Mouse (Mus musculus) CH12.LX (cell line): Measurements from ENCODE around the gene Ostn. TPM values are rescaled to one million over a fixed set of nuclear protein-coding genes. Genes with fewer than 3 reads are reported as not detected.
A peak's percentile ranks its signal among the peaks of the same experiment; 100 is the strongest.

Experiments used
- DNase-seq: peaks from one replicate; pipeline ENCODE4 v3.0.0-alpha.2; 2013; ENCODE audit errors: extremely low read depth
- H3K27ac ChIP-seq: 2 replicates; pipeline ENCODE4 v1.5.1; 2012; ENCODE audit warnings: low read depth, mild to moderate bottlenecking, control low read depth, moderate library complexity; ENCODE audit not compliant: insufficient read depth
- H3K27me3 ChIP-seq: replicated peaks from 2 replicates; pipeline ENCODE3; 2012; ENCODE audit warnings: inconsistent platforms
- H3K36me3 ChIP-seq, 2 experiments: replicated peaks in 1 of 2; 2 replicates each; pipeline versions ENCODE3 to v1.6.1; 2012; ENCODE audit warnings: inconsistent platforms in 1 of 2, low read length in 1 of 2, mild to moderate bottlenecking in 1 of 2, mixed read lengths in 1 of 2, moderate library complexity in 1 of 2; ENCODE audit not compliant: control insufficient read depth in 1 of 2, insufficient read depth in 1 of 2
- H3K4me1 ChIP-seq, 2 experiments: 2 replicates each; pipeline ENCODE4 v1.6.1; 2012; ENCODE audit warnings: inconsistent platforms in 1 of 2, moderate library complexity in 1 of 2; ENCODE audit not compliant: insufficient read depth in 2 of 2, control insufficient read depth in 1 of 2
- H3K4me2 ChIP-seq: 2 replicates; pipeline ENCODE4 v1.6.1; 2012; ENCODE audit warnings: low read depth, mild to moderate bottlenecking, control low read depth; ENCODE audit not compliant: poor library complexity, insufficient read depth, severe bottlenecking
- H3K4me3 ChIP-seq, 3 experiments: fragments of 150-350 bp in 1 of 3; sonication (generic) in 1 of 3; replicated peaks in 1 of 3; 2 replicates each; pipeline versions ENCODE3 to v1.5.1; 2011 to 2012; ENCODE audit warnings: low read depth in 2 of 3, low read length in 2 of 3, mild to moderate bottlenecking in 2 of 3, moderate library complexity in 2 of 3, control low read depth in 1 of 3, improper control_type of control experiment in 1 of 3, inconsistent platforms in 1 of 3, mixed read lengths in 1 of 3; ENCODE audit not compliant: poor library complexity in 1 of 3
- H3K79me2 ChIP-seq: replicated peaks from 2 replicates; pipeline ENCODE4 v1.6.1; 2012; ENCODE audit warnings: mild to moderate bottlenecking, moderate library complexity; ENCODE audit not compliant: control insufficient read depth, poor library complexity, insufficient read depth, severe bottlenecking; ENCODE audit errors: extremely low read depth
- H3K9ac ChIP-seq: 2 replicates; pipeline ENCODE4 v1.6.1; 2012; ENCODE audit warnings: low read depth, mild to moderate bottlenecking, control low read depth, moderate library complexity; ENCODE audit not compliant: insufficient read depth
- H3K9me3 ChIP-seq: replicated peaks from 2 replicates; pipeline ENCODE3; 2012; ENCODE audit warnings: low read length, inconsistent platforms, mixed read lengths
- BHLHE40 ChIP-seq: IDR thresholded peaks from 2 replicates; pipeline ENCODE4 v1.6.1; 2011; ENCODE audit warnings: mild to moderate bottlenecking, low read depth, low read length, improper control_type of control experiment
- CHD2 ChIP-seq: IDR thresholded peaks from 2 replicates; pipeline ENCODE4 v1.6.1; 2011; ENCODE audit warnings: low read length, improper control_type of control experiment
- CTCF ChIP-seq, 2 experiments: IDR thresholded peaks in 1 of 2; conservative IDR thresholded peaks in 1 of 2; 2 replicates each; pipeline ENCODE4 v1.5.1; 2011 to 2012; ENCODE audit warnings: low read depth in 2 of 2, low read length in 2 of 2, improper control_type of control experiment in 1 of 2, inconsistent platforms in 1 of 2, mild to moderate bottlenecking in 1 of 2, moderate library complexity in 1 of 2
- ELF1 ChIP-seq: IDR thresholded peaks from 2 replicates; pipeline ENCODE4 v1.6.1; 2014; ENCODE audit warnings: low read depth, mild to moderate bottlenecking, inconsistent platforms, low read length, improper control_type of control experiment
- EP300 ChIP-seq: IDR thresholded peaks from 2 replicates; pipeline ENCODE4 v1.6.1; 2011; ENCODE audit warnings: low read length, improper control_type of control experiment
- ETS1 ChIP-seq: conservative IDR thresholded peaks from 2 replicates; pipeline ENCODE4 v1.6.1; 2012; ENCODE audit warnings: low read depth, mild to moderate bottlenecking, inconsistent platforms, low read length, improper control_type of control experiment, moderate library complexity
- GABPA ChIP-seq: IDR thresholded peaks from 2 replicates; pipeline ENCODE4 v1.6.1; 2012; ENCODE audit warnings: low read depth, low read length, improper control_type of control experiment, inconsistent platforms; ENCODE audit not compliant: insufficient replicate concordance
- HCFC1 ChIP-seq: IDR thresholded peaks from 2 replicates; pipeline ENCODE4 v1.6.1; 2012; ENCODE audit warnings: low read depth, mild to moderate bottlenecking, inconsistent platforms, low read length, improper control_type of control experiment
- IRF4 ChIP-seq: IDR thresholded peaks from 2 replicates; pipeline ENCODE4 v1.6.1; 2014; ENCODE audit warnings: low read depth, mild to moderate bottlenecking, inconsistent platforms, low read length, improper control_type of control experiment
- JUN ChIP-seq: IDR thresholded peaks from 2 replicates; pipeline ENCODE4 v1.6.1; 2011; ENCODE audit warnings: low read depth, mild to moderate bottlenecking, low read length, improper control_type of control experiment, moderate library complexity; ENCODE audit not compliant: insufficient read depth
- JUND ChIP-seq: conservative IDR thresholded peaks from 2 replicates; pipeline ENCODE4 v1.6.1; 2011; ENCODE audit warnings: low read depth, low read length, improper control_type of control experiment
- KAT2A ChIP-seq: IDR thresholded peaks from 2 replicates; pipeline ENCODE4 v1.6.1; 2012; ENCODE audit warnings: low read length, improper control_type of control experiment, inconsistent platforms; ENCODE audit not compliant: insufficient replicate concordance
- MAFK ChIP-seq: IDR thresholded peaks from 2 replicates; pipeline ENCODE4 v1.6.1; 2011; ENCODE audit warnings: low read length, improper control_type of control experiment; ENCODE audit not compliant: insufficient replicate concordance
- MAX ChIP-seq: IDR thresholded peaks from 2 replicates; pipeline ENCODE4 v1.6.1; 2011; ENCODE audit warnings: low read length, improper control_type of control experiment
- MAZ ChIP-seq: IDR thresholded peaks from 2 replicates; pipeline ENCODE4 v1.6.1; 2012; ENCODE audit warnings: low read depth, mild to moderate bottlenecking, inconsistent platforms, low read length, improper control_type of control experiment, moderate library complexity
- MEF2A ChIP-seq: IDR thresholded peaks from 2 replicates; pipeline ENCODE4 v1.6.1; 2014; ENCODE audit warnings: low read depth, mild to moderate bottlenecking, inconsistent platforms, low read length, improper control_type of control experiment, borderline replicate concordance
- MXI1 ChIP-seq: IDR thresholded peaks from 2 replicates; pipeline ENCODE4 v1.6.1; 2011; ENCODE audit warnings: mild to moderate bottlenecking, low read depth, low read length, improper control_type of control experiment
- MYC ChIP-seq: IDR thresholded peaks from 2 replicates; pipeline ENCODE4 v1.6.1; 2011; ENCODE audit warnings: low read depth, mild to moderate bottlenecking, improper control_type of control experiment, low read length
- NELFE ChIP-seq: IDR thresholded peaks from 2 replicates; pipeline ENCODE4 v1.6.1; 2011; ENCODE audit warnings: low read depth, low read length, improper control_type of control experiment
- NRF1 ChIP-seq: IDR thresholded peaks from 2 replicates; pipeline ENCODE4 v1.6.1; 2014; ENCODE audit warnings: low read depth, mild to moderate bottlenecking, inconsistent platforms, low read length, improper control_type of control experiment, moderate library complexity
- PAX5 ChIP-seq: IDR thresholded peaks from 2 replicates; pipeline ENCODE4 v1.6.1; 2012; ENCODE audit warnings: low read length, inconsistent platforms, mixed read lengths
- POLR2A ChIP-seq: IDR thresholded peaks from 2 replicates; pipeline ENCODE4 v1.6.1; 2011; ENCODE audit warnings: low read depth, mild to moderate bottlenecking, improper control_type of control experiment, low read length
- POLR2AphosphoS2 ChIP-seq: IDR thresholded peaks from 2 replicates; pipeline ENCODE4 v1.6.1; 2011; ENCODE audit warnings: low read depth, low read length, improper control_type of control experiment
- SMC3 ChIP-seq: IDR thresholded peaks from 2 replicates; pipeline ENCODE4 v1.6.1; 2011; ENCODE audit warnings: low read depth, low read length, improper control_type of control experiment
- TBP ChIP-seq: conservative IDR thresholded peaks from 2 replicates; pipeline ENCODE4 v1.6.1; 2011; ENCODE audit warnings: low read depth, low read length, improper control_type of control experiment
- TCF12 ChIP-seq: IDR thresholded peaks from 2 replicates; pipeline ENCODE4 v1.6.1; 2014; ENCODE audit warnings: low read depth, mild to moderate bottlenecking, inconsistent platforms, low read length, improper control_type of control experiment
- UBTF ChIP-seq: IDR thresholded peaks from 2 replicates; pipeline ENCODE4 v1.6.1; 2012; ENCODE audit warnings: low read depth, mild to moderate bottlenecking, inconsistent platforms, low read length, improper control_type of control experiment, moderate library complexity
- USF1 ChIP-seq: IDR thresholded peaks from 2 replicates; pipeline ENCODE4 v1.6.1; 2014; ENCODE audit warnings: low read depth, mild to moderate bottlenecking, inconsistent platforms, low read length, improper control_type of control experiment
- USF2 ChIP-seq: conservative IDR thresholded peaks from 2 replicates; pipeline ENCODE4 v1.6.1; 2011; ENCODE audit warnings: low read depth, low read length, improper control_type of control experiment
- ZC3H11A ChIP-seq: IDR thresholded peaks from 2 replicates; pipeline ENCODE4 v1.6.1; 2012; ENCODE audit warnings: low read depth, mild to moderate bottlenecking, inconsistent platforms, low read length, improper control_type of control experiment
- ZKSCAN1 ChIP-seq: IDR thresholded peaks from 2 replicates; pipeline ENCODE4 v1.6.1; 2012; ENCODE audit warnings: low read depth, inconsistent platforms, low read length, improper control_type of control experiment, borderline replicate concordance
- ZMIZ1 ChIP-seq: IDR thresholded peaks from 2 replicates; pipeline ENCODE4 v1.6.1; 2012; ENCODE audit warnings: low read depth, mild to moderate bottlenecking, inconsistent platforms, low read length, improper control_type of control experiment
- ZNF384 ChIP-seq: IDR thresholded peaks from 2 replicates; pipeline ENCODE4 v1.6.1; 2012; ENCODE audit warnings: low read depth, low read length, improper control_type of control experiment, inconsistent platforms
- dilution Hi-C: fragments of 300-500 bp; cut with MboI; formaldehyde crosslinking; loops from 2 replicates; pipeline ENCODE4 v1.14.3; 2020; ENCODE audit warnings: low sequenced_read_pairs; ENCODE audit not compliant: extremely low pct_unique_long_range_greater_than_20kb, extremely low pct_ligation_motif_present
- in situ Hi-C: fragments of 300-500 bp; cut with MboI; formaldehyde crosslinking; loops from 3 replicates; pipeline ENCODE4 v1.14.3; 2019; ENCODE audit warnings: low sequenced_read_pairs, low pct_ligation_motif_present, low pct_unique_long_range_greater_than_20kb, mixed read lengths
- polyA plus RNA-seq: library from polyadenylated mRNA; unstranded; fragments of >175 nt; gene quantifications from 2 replicates; pipeline ENCODE4 v1.2.1, GENCODE M21; 2012; ENCODE audit warnings: low read depth; ENCODE audit not compliant: insufficient read length
- total RNA-seq, 2 experiments: library from RNA; depleted of rRNA; stranded (reverse); fragments of 300-350 nt in 1 of 2; fragments of >200 nt in 1 of 2; gene quantifications; 2 replicates each; pipeline ENCODE4 v1.2.3; 2012 to 2014

Ostn gene
- total and polyA plus RNA-seq, 3 experiments: 0.67 to 1.7 (median 1.0) TPM

GRCm38 (mm10) chr16:27370700-27371099, 63.4 kb downstream of the Ostn start:
- dilution Hi-C loops (no loop called here), in situ Hi-C loops (no loop called here)
- Histone ChIP-seq H3K27me3 (no peaks in the 10 kb centered on the region), H3K9me3 (no peaks in the 10 kb centered on the region), H3K9ac (no peak overlapping the region), H3K27ac (no peak overlapping the region), H3K4me2 (no peak overlapping the region), H3K79me2 (no peaks in the 10 kb centered on the region), H3K4me3 (no peak overlapping the region), H3K36me3 (no peaks in the 10 kb centered on the region), H3K4me1 (peaks cover 18 to 34% of the 10 kb centered on the region in 2 experiments; a peak in 3 of 4 replicates)
- no peak for DNase-seq
- no peak for TF ChIP-seq NRF1
- TF ChIP-seq ZMIZ1: no peak
- TF ChIP-seq CTCF (conservative IDR thresholded peaks at IDR 0.05 in 1 of 2, IDR thresholded peaks at IDR 0.05 in 1 of 2; ENCODE audit: low read depth in 2 of 2, low read length in 2 of 2): no peak
- TF ChIP-seq KAT2A: no peak
- TF ChIP-seq MEF2A: no peak
- TF ChIP-seq SMC3: no peak
- TF ChIP-seq USF2: no peak
- TF ChIP-seq TBP: no peak
- no peak for TF ChIP-seq PAX5

DNA sequence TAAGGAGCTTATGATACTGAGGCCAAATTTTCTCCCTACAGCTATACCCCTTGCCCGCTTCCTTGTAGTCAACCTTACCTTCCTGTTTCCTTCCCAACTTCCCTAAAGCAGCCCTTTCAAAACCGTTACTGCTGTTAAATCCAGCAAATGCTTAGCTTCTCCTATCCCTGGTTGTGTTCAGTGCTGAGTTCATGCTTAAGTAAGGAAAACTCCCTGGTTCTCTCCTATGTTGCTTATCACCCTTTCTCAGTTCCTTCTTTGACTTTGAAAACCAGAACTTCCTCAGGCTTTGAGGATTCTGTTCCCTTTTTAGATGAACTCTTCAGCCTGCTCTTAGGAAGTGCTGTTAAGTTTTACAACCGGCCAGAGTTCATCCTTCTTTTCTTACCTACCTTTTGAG, 66.8 kb downstream of the Ostn start:
- H3K27me3 ChIP-seq: no peaks in the 10 kb centered on the region
- dilution Hi-C loops (no loop called here), in situ Hi-C loops (no loop called here)
- no peaks in the 10 kb centered on the region for H3K79me2 ChIP-seq
- DNase-seq: no peak
- H3K27ac ChIP-seq: peak overlapping the region; percentile 68; the same call in 1 of the 2 replicates
- no peak overlapping the region; the same call in 1 of the 2 replicates for H3K9ac ChIP-seq
- H3K9me3 ChIP-seq: peaks cover 6% of the 10 kb centered on the region
- H3K36me3 ChIP-seq: no peaks in the 10 kb centered on the region
- peaks cover 9 to 31% of the 10 kb centered on the region in 2 experiments; a peak in 3 of 4 replicates for H3K4me1 ChIP-seq
- peak overlapping the region; percentile 78 for H3K4me2 ChIP-seq
- H3K4me3 ChIP-seq: no peak overlapping the region
- TF ChIP-seq MAZ (no peak), CHD2 (peak; percentile 71), POLR2A (no peak), ELF1 (no peak), NELFE (no peak), EP300 (peak; percentile 98), JUN (0 out of 2 replicates have a peak, but pooled peaks have one; percentile 14), KAT2A (no peak), TBP (0 out of 2 replicates have a peak, but pooled peaks have one; percentile 16), ZKSCAN1 (no peak), ZNF384 (no peak), USF1 (no peak), BHLHE40 (peak; percentile 52), ZMIZ1 (no peak), CTCF (conservative IDR thresholded peaks at IDR 0.05 in 1 of 2, IDR thresholded peaks at IDR 0.05 in 1 of 2; ENCODE audit: low read depth in 2 of 2, low read length in 2 of 2) (no peak), MAX (no peak), HCFC1 (no peak), MYC (peak; percentile 69; the same call in 1 of the 2 replicates), POLR2AphosphoS2 (no peak), MXI1 (no peak), MEF2A (peak; percentile 84), IRF4 (peak; percentile 96), MAFK (peak; percentile 69), SMC3 (0 out of 2 replicates have a peak, but pooled peaks have one; percentile 7), ETS1 (peak; percentile 65), ZC3H11A (no peak), TCF12 (0 out of 2 replicates have a peak, but pooled peaks have one; percentile 25), JUND (no peak), UBTF (no peak), GABPA (no peak)
